Mouse (Mus musculus): Measurements from ENCODE around the gene Zfhx3. TPM values are rescaled to one million over a fixed set of nuclear protein-coding genes. Genes with fewer than 3 reads are reported as not detected.

Gene Zfhx3
- polyA plus RNA-seq, 1 experiment from 2014 or later: 22.0 TPM

- no peaks in the 10 kb centered on the region for H3K9me3 ChIP-seq
- WGBS: 25% methylated on average over 12 of the region's 12 CpGs
- peak overlapping the region; percentile 27; the same call in 1 of the 2 replicates for H3K4me3 ChIP-seq
- peak overlapping the region; percentile 71 for H3K27ac ChIP-seq
- DNase-seq (ENCODE audit: low spot score): peak; percentile 79
- H3K4me1 ChIP-seq (replicated peaks): peaks cover 73% of the 10 kb centered on the region
- H3K27me3 ChIP-seq (ENCODE audit: insufficient read depth, poor library complexity, severe bottlenecking): no peaks in the 10 kb centered on the region; the same call in 1 of the 2 replicates
- H3K36me3 ChIP-seq: 0 out of 2 replicates have a peak, but pooled peaks cover 5% of the 10 kb centered on the region
Measured at GRCm38 (mm10) chr8:108886599-108887255, 944.3 kb downstream of the Zfhx3 start.

- H3K27me3 ChIP-seq (ENCODE audit: insufficient read depth, poor library complexity, severe bottlenecking): no peaks in the 10 kb centered on the region; the same call in 1 of the 2 replicates
- peaks cover 68% of the 10 kb centered on the region for H3K4me1 ChIP-seq (replicated peaks)
- WGBS: 84% methylated on average over 14 of the region's 14 CpGs
- no peaks in the 10 kb centered on the region for H3K9me3 ChIP-seq
- DNase-seq (ENCODE audit: low spot score): no peak
- peak overlapping the region; percentile 71; the same call in 1 of the 2 replicates for H3K27ac ChIP-seq
- H3K4me3 ChIP-seq: no peak overlapping the region
- H3K36me3 ChIP-seq: 0 out of 2 replicates have a peak, but pooled peaks cover under 1% of the 10 kb centered on the region
Measured at GRCm38 (mm10) chr8:108887256-108887615, 944.8 kb downstream of the Zfhx3 start.

GRCm38 (mm10) chr8:108887890-108888289, 945.4 kb downstream of the Zfhx3 start:
- H3K9me3 ChIP-seq: no peaks in the 10 kb centered on the region
- peaks cover 61% of the 10 kb centered on the region for H3K4me1 ChIP-seq (replicated peaks)
- DNase-seq (ENCODE audit: low spot score): no peak
- H3K4me3 ChIP-seq: no peak overlapping the region
- H3K27me3 ChIP-seq (ENCODE audit: insufficient read depth, poor library complexity, severe bottlenecking): no peaks in the 10 kb centered on the region; the same call in 1 of the 2 replicates
- 91% methylated on average over 8 of the region's 8 CpGs for WGBS
- H3K36me3 ChIP-seq: no peaks in the 10 kb centered on the region
- no peak overlapping the region for H3K27ac ChIP-seq

GRCm38 (mm10) chr8:108888924-108889323, 946.5 kb downstream of the Zfhx3 start:
- 63% methylated on average over 4 of the region's 4 CpGs for WGBS
- Histone ChIP-seq H3K27ac (no peak overlapping the region), H3K36me3 (peaks cover 5% of the 10 kb centered on the region; the same call in 1 of the 2 replicates), H3K4me3 (no peak overlapping the region), H3K27me3 (ENCODE audit: insufficient read depth, poor library complexity, severe bottlenecking) (no peaks in the 10 kb centered on the region; the same call in 1 of the 2 replicates), H3K4me1 (replicated peaks) (peaks cover 57% of the 10 kb centered on the region), H3K9me3 (no peaks in the 10 kb centered on the region)
- DNase-seq (ENCODE audit: low spot score): no peak

GRCm38 (mm10) chr8:108889406-108889805, 947.0 kb downstream of the Zfhx3 start:
- DNase-seq (ENCODE audit: low spot score): no peak
- Histone ChIP-seq H3K27me3 (ENCODE audit: insufficient read depth, poor library complexity, severe bottlenecking) (no peaks in the 10 kb centered on the region; the same call in 1 of the 2 replicates), H3K4me3 (no peak overlapping the region), H3K9me3 (no peaks in the 10 kb centered on the region), H3K4me1 (replicated peaks) (peaks cover 61% of the 10 kb centered on the region), H3K36me3 (peaks cover 5% of the 10 kb centered on the region; the same call in 1 of the 2 replicates), H3K27ac (peak overlapping the region; percentile 40; the same call in 1 of the 2 replicates)
- 63% methylated on average over 5 of the region's 5 CpGs for WGBS

GRCm38 (mm10) chr8:108894287-108894686, 951.8 kb downstream of the Zfhx3 start:
- WGBS: 71% methylated on average over 10 of the region's 10 CpGs
- DNase-seq (ENCODE audit: low spot score): no peak
- Histone ChIP-seq H3K36me3 (peaks cover 10% of the 10 kb centered on the region; the same call in 1 of the 2 replicates), H3K4me1 (replicated peaks) (peaks cover 60% of the 10 kb centered on the region), H3K9me3 (no peaks in the 10 kb centered on the region), H3K4me3 (no peak overlapping the region), H3K27ac (no peak overlapping the region), H3K27me3 (ENCODE audit: insufficient read depth, poor library complexity, severe bottlenecking) (peaks cover 15% of the 10 kb centered on the region; the same call in 1 of the 2 replicates)

- Histone ChIP-seq H3K4me1 (replicated peaks) (peaks cover 76% of the 10 kb centered on the region), H3K27ac (peak overlapping the region; percentile 65), H3K9me3 (no peaks in the 10 kb centered on the region), H3K4me3 (no peak overlapping the region), H3K36me3 (peaks cover 10% of the 10 kb centered on the region; the same call in 1 of the 2 replicates), H3K27me3 (ENCODE audit: insufficient read depth, poor library complexity, severe bottlenecking) (peaks cover 15% of the 10 kb centered on the region; the same call in 1 of the 2 replicates)
- 56% methylated on average over 18 of the region's 18 CpGs for WGBS
- no peak for DNase-seq (ENCODE audit: low spot score)
Measured at GRCm38 (mm10) chr8:108896468-108897346, 954.3 kb downstream of the Zfhx3 start.

- 56% methylated on average over 7 of the region's 7 CpGs for WGBS
- Histone ChIP-seq H3K36me3 (peaks cover 10% of the 10 kb centered on the region; the same call in 1 of the 2 replicates), H3K27me3 (ENCODE audit: insufficient read depth, poor library complexity, severe bottlenecking) (peaks cover 15% of the 10 kb centered on the region; the same call in 1 of the 2 replicates)
Measured at GRCm38 (mm10) chr8:108897347-108898100, 955.1 kb downstream of the Zfhx3 start.

GRCm38 (mm10) chr8:108899251-108899771, 956.9 kb downstream of the Zfhx3 start:
- 0 out of 2 replicates have a peak, but pooled peaks cover 5% of the 10 kb centered on the region for H3K36me3 ChIP-seq
- 69% methylated on average over 14 of the region's 14 CpGs for WGBS
- peaks cover 15% of the 10 kb centered on the region; the same call in 1 of the 2 replicates for H3K27me3 ChIP-seq (ENCODE audit: insufficient read depth, poor library complexity, severe bottlenecking)
- peaks cover 99% of the 10 kb centered on the region for H3K4me1 ChIP-seq (replicated peaks)
- H3K9me3 ChIP-seq: no peaks in the 10 kb centered on the region
- H3K4me3 ChIP-seq: no peak overlapping the region
- no peak for DNase-seq (ENCODE audit: low spot score)
- peak overlapping the region; percentile 83; the same call in 1 of the 2 replicates for H3K27ac ChIP-seq

More at GRCm38 (mm10) chr8:108897347-108898100, 955.1 kb downstream of the Zfhx3 start:
- H3K4me3 ChIP-seq: no peak overlapping the region
- H3K4me1 ChIP-seq (replicated peaks): peaks cover 85% of the 10 kb centered on the region
- DNase-seq (ENCODE audit: low spot score): no peak
- no peaks in the 10 kb centered on the region for H3K9me3 ChIP-seq
- peak overlapping the region; percentile 47 for H3K27ac ChIP-seq

- Histone ChIP-seq H3K9me3 (no peaks in the 10 kb centered on the region), H3K36me3 (0 out of 2 replicates have a peak, but pooled peaks cover 5% of the 10 kb centered on the region), H3K27ac (peak overlapping the region; percentile 83), H3K4me1 (replicated peaks) (peaks cover 99% of the 10 kb centered on the region), H3K27me3 (ENCODE audit: insufficient read depth, poor library complexity, severe bottlenecking) (peaks cover 15% of the 10 kb centered on the region; the same call in 1 of the 2 replicates), H3K4me3 (peak overlapping the region; percentile 9; the same call in 1 of the 2 replicates)
- 19% methylated on average over 10 of the region's 10 CpGs for WGBS
- peak; percentile 68 for DNase-seq (ENCODE audit: low spot score)
Measured at GRCm38 (mm10) chr8:108900541-108900940, 958.1 kb downstream of the Zfhx3 start.

GRCm38 (mm10) chr8:108901208-108901607, 958.8 kb downstream of the Zfhx3 start:
- 0 out of 2 replicates have a peak, but pooled peaks cover 5% of the 10 kb centered on the region for H3K36me3 ChIP-seq
- H3K27me3 ChIP-seq (ENCODE audit: insufficient read depth, poor library complexity, severe bottlenecking): peaks cover 15% of the 10 kb centered on the region; the same call in 1 of the 2 replicates
- H3K27ac ChIP-seq: peak overlapping the region; percentile 83
- peak overlapping the region; percentile 9; the same call in 1 of the 2 replicates for H3K4me3 ChIP-seq
- DNase-seq (ENCODE audit: low spot score): peak; percentile 29
- 63% methylated on average over 14 of the region's 14 CpGs for WGBS
- no peaks in the 10 kb centered on the region for H3K9me3 ChIP-seq
- peaks cover 99% of the 10 kb centered on the region for H3K4me1 ChIP-seq (replicated peaks)

Data from hindbrain, embryonic 10.5 days (tissue).